Mouse (Mus musculus): Measurements from ENCODE around the gene Zfp366.

The Zfp366 gene

GRCm38 (mm10) chr13:99186138-99186853 is 1.7 kb downstream of the Zfp366 start:
- DNase-seq (ENCODE audit: low read depth, low spot score), result no peak

- DNase-seq (ENCODE audit: low read depth, low spot score), result no peak
These were observed 2.2 kb downstream of the Zfp366 start for GRCm38 (mm10) chr13:99186859-99187258.

- DNase-seq (ENCODE audit: low read depth, low spot score), result no peak
These were observed 2.8 kb downstream of the Zfp366 start for GRCm38 (mm10) chr13:99187456-99187855.

- DNase-seq (ENCODE audit: low read depth, low spot score), result no peak
These were observed 4.0 kb downstream of the Zfp366 start for GRCm38 (mm10) chr13:99188625-99189024.

- DNase-seq (ENCODE audit: low read depth, low spot score), result no peak
These were observed 5.0 kb downstream of the Zfp366 start for GRCm38 (mm10) chr13:99189671-99190070.

- no peak for DNase-seq (ENCODE audit: low read depth, low spot score)
These were observed 5.8 kb downstream of the Zfp366 start for GRCm38 (mm10) chr13:99190466-99190865.

- DNase-seq (ENCODE audit: low read depth, low spot score), result no peak
These were observed 6.4 kb downstream of the Zfp366 start for GRCm38 (mm10) chr13:99191063-99191462.

GRCm38 (mm10) chr13:99196314-99196713 is 11.7 kb downstream of the Zfp366 start:
- no peak for DNase-seq (ENCODE audit: low read depth, low spot score)

GRCm38 (mm10) chr13:99196865-99197264 is 12.2 kb downstream of the Zfp366 start:
- DNase-seq (ENCODE audit: low read depth, low spot score), result no peak

- no peak for DNase-seq (ENCODE audit: low read depth, low spot score)
These were observed 17.3 kb downstream of the Zfp366 start for GRCm38 (mm10) chr13:99201647-99202574.

- DNase-seq (ENCODE audit: low read depth, low spot score), result no peak
These were observed 22.6 kb downstream of the Zfp366 start for GRCm38 (mm10) chr13:99207214-99207613.

GRCm38 (mm10) chr13:99209859-99210258 is 25.2 kb downstream of the Zfp366 start:
- DNase-seq (ENCODE audit: low read depth, low spot score), result no peak

GRCm38 (mm10) chr13:99210837-99211236 is 26.2 kb downstream of the Zfp366 start:
- no peak for DNase-seq (ENCODE audit: low read depth, low spot score)

GRCm38 (mm10) chr13:99212976-99213375 is 28.4 kb downstream of the Zfp366 start:
- no peak for DNase-seq (ENCODE audit: low read depth, low spot score)

GRCm38 (mm10) chr13:99216005-99216404 is 31.4 kb downstream of the Zfp366 start:
- no peak for DNase-seq (ENCODE audit: low read depth, low spot score)

GRCm38 (mm10) chr13:99217984-99218383 is 33.4 kb downstream of the Zfp366 start:
- DNase-seq (ENCODE audit: low read depth, low spot score), result no peak

GRCm38 (mm10) chr13:99219586-99219985 is 35.0 kb downstream of the Zfp366 start:
- no peak for DNase-seq (ENCODE audit: low read depth, low spot score)

- DNase-seq (ENCODE audit: low read depth, low spot score), result no peak
These were observed 37.4 kb downstream of the Zfp366 start for GRCm38 (mm10) chr13:99221996-99222395.

GRCm38 (mm10) chr13:99222476-99222875 is 37.9 kb downstream of the Zfp366 start:
- no peak for DNase-seq (ENCODE audit: low read depth, low spot score)

GRCm38 (mm10) chr13:99223321-99223884 is 38.8 kb downstream of the Zfp366 start:
- DNase-seq (ENCODE audit: low read depth, low spot score), result no peak

GRCm38 (mm10) chr13:99223917-99224316 is 39.3 kb downstream of the Zfp366 start:
- DNase-seq (ENCODE audit: low read depth, low spot score), result no peak

Data from skeletal muscle tissue, adult 2 months (tissue).